Mouse (Mus musculus): Measurements from ENCODE around the gene Nyx.

Nyx gene

GRCm38 (mm10) chrX:13492922-13493321 is 27.0 kb downstream of the Nyx start:
- no peak for DNase-seq (ENCODE audit: low spot score)

- no peak for DNase-seq (ENCODE audit: low spot score)
These were observed 29.2 kb downstream of the Nyx start for GRCm38 (mm10) chrX:13494892-13495703.

- DNase-seq (ENCODE audit: low spot score), result no peak
These were observed 34.4 kb downstream of the Nyx start for GRCm38 (mm10) chrX:13500284-13500683.

- DNase-seq (ENCODE audit: low spot score), result no peak
These were observed 37.0 kb downstream of the Nyx start for GRCm38 (mm10) chrX:13502862-13503375.

GRCm38 (mm10) chrX:13504389-13504788 is 38.5 kb downstream of the Nyx start:
- no peak for DNase-seq (ENCODE audit: low spot score)

- no peak for DNase-seq (ENCODE audit: low spot score)
These were observed 40.5 kb downstream of the Nyx start for GRCm38 (mm10) chrX:13506376-13506775.

GRCm38 (mm10) chrX:13513127-13513526 is 47.2 kb downstream of the Nyx start:
- no peak for DNase-seq (ENCODE audit: low spot score)

GRCm38 (mm10) chrX:13513864-13514263 is 48.0 kb downstream of the Nyx start:
- DNase-seq (ENCODE audit: low spot score), result no peak

GRCm38 (mm10) chrX:13516451-13516850 is 50.5 kb downstream of the Nyx start:
- DNase-seq (ENCODE audit: low spot score), result no peak

GRCm38 (mm10) chrX:13518019-13518418 is 52.1 kb downstream of the Nyx start:
- DNase-seq (ENCODE audit: low spot score), result no peak

GRCm38 (mm10) chrX:13518781-13519407 is 53.0 kb downstream of the Nyx start:
- DNase-seq (ENCODE audit: low spot score), result no peak

- DNase-seq (ENCODE audit: low spot score), result no peak
These were observed 53.5 kb downstream of the Nyx start for GRCm38 (mm10) chrX:13519408-13519783.

- DNase-seq (ENCODE audit: low spot score), result no peak
These were observed 54.7 kb downstream of the Nyx start for GRCm38 (mm10) chrX:13520566-13520965.

- DNase-seq (ENCODE audit: low spot score), result no peak
These were observed 55.4 kb downstream of the Nyx start for GRCm38 (mm10) chrX:13521288-13521687.

Data from yolk sac, embryonic 10.5 days (tissue).